Mouse (Mus musculus): Measurements from ENCODE around the gene Rnf217.

- TF ChIP-seq CTCF (IDR thresholded peaks at IDR 0.05; ENCODE audit: insufficient read depth, low read length) (no peak), POLR2A (IDR thresholded peaks at IDR 0.05; ENCODE audit: borderline replicate concordance, extremely low read depth, low read depth, low read length) (no peak)
Observed at GRCm38 (mm10) chr10:31532782-31533181, 76.2 kb downstream of the Rnf217 start.
